Mouse (Mus musculus): ENCODE measurements around the gene Gm29049.
"Not testable (repeated sequence)": the region's sequence is repeated elsewhere in the genome, so short reads cannot be mapped to it uniquely, and the experiment has no call there.

Gene Gm29049

GRCm38 (mm10) chrY:7997068-7997467 is at the start of gene Gm29049:
Gene Gm29049, minus strand, starts transcription at chrY:7997168.
- DNase-seq, result not testable (repeated sequence)
